Mouse (Mus musculus): ENCODE results near the gene Tubgcp6. TPM values are rescaled to one million over a fixed set of nuclear protein-coding genes. Genes with fewer than 3 reads are reported as not detected.
A peak's percentile ranks its signal among the peaks of the same experiment; 100 is the strongest.

Tubgcp6 gene
- total RNA-seq, 2 experiments from 2014 or later: 34.7 to 35.3 TPM

- intact Hi-C loops (cut with DNase I): no loop called here
- no peak for TF ChIP-seq CTCF (IDR thresholded peaks at IDR 0.05)
Measured at GRCm38 (mm10) chr15:89092181-89092580, 30.7 kb downstream of the Tubgcp6 start.

GRCm38 (mm10) chr15:89090662-89091061 is 32.2 kb downstream of the Tubgcp6 start:
- no peak for TF ChIP-seq CTCF (IDR thresholded peaks at IDR 0.05)
- H3K4me3 ChIP-seq: no peak overlapping the region
- no peak overlapping the region for H3K27ac ChIP-seq
- intact Hi-C loops (cut with DNase I): no loop called here
- DNase-seq (ENCODE audit: extremely low spot score in 1 of 2, low spot score in 2 of 2): no peak

More at GRCm38 (mm10) chr15:89092181-89092580, 30.7 kb downstream of the Tubgcp6 start:
- H3K4me3 ChIP-seq: no peak overlapping the region
- no peak overlapping the region; the same call in 1 of the 2 replicates for H3K27ac ChIP-seq
- no peak for DNase-seq (ENCODE audit: extremely low spot score in 1 of 2, low spot score in 2 of 2)

- DNase-seq (ENCODE audit: extremely low spot score in 1 of 2, low spot score in 2 of 2): peak in 1 of 2 experiments; percentile 43
- H3K4me3 ChIP-seq: peak overlapping the region; percentile 71
- peak overlapping the region; percentile 91 for H3K27ac ChIP-seq
- intact Hi-C loops (cut with DNase I): no loop called here
- no peak for TF ChIP-seq CTCF (IDR thresholded peaks at IDR 0.05)
Measured at GRCm38 (mm10) chr15:89089248-89090051, 33.5 kb downstream of the Tubgcp6 start.

GRCm38 (mm10) chr15:89088607-89089247 is 34.2 kb downstream of the Tubgcp6 start, which contains the start of gene Selenoo:
Gene Selenoo, plus strand, starts transcription at chr15:89089084.
- intact Hi-C loops (cut with DNase I): no loop called here
- TF ChIP-seq CTCF (IDR thresholded peaks at IDR 0.05): no peak
- peak; percentile 89 to 90 for DNase-seq (ENCODE audit: extremely low spot score in 1 of 2, low spot score in 2 of 2)
- H3K27ac ChIP-seq: peak within 1 kb of the TSS; percentile 91
- H3K4me3 ChIP-seq: peak within 1 kb of the TSS; percentile 71

GRCm38 (mm10) chr15:89084826-89085225 is 38.1 kb downstream of the Tubgcp6 start:
- Histone ChIP-seq H3K4me3 (no peak overlapping the region), H3K27ac (no peak overlapping the region)
- intact Hi-C loops (cut with DNase I): no loop called here
- no peak for DNase-seq (ENCODE audit: extremely low spot score in 1 of 2, low spot score in 2 of 2)
- no peak for TF ChIP-seq CTCF (IDR thresholded peaks at IDR 0.05)

GRCm38 (mm10) chr15:89083906-89084305 is 39.0 kb downstream of the Tubgcp6 start:
- no peak for TF ChIP-seq CTCF (IDR thresholded peaks at IDR 0.05)
- H3K27ac ChIP-seq: no peak overlapping the region
- no peak overlapping the region for H3K4me3 ChIP-seq
- intact Hi-C loops (cut with DNase I): no loop called here
- no peak for DNase-seq (ENCODE audit: extremely low spot score in 1 of 2, low spot score in 2 of 2)

GRCm38 (mm10) chr15:89078208-89078836 is 44.6 kb downstream of the Tubgcp6 start:
- no peak for DNase-seq (ENCODE audit: extremely low spot score in 1 of 2, low spot score in 2 of 2)
- intact Hi-C loops (cut with DNase I): loop anchor here (5.0 to 10.0 kb wide), 2 partner anchors 144 to 251 kb away; no protein-coding TSS in a partner anchor
- Histone ChIP-seq H3K27ac (no peak overlapping the region), H3K4me3 (0 out of 2 replicates have a peak overlapping the region, but pooled peaks have one; percentile 6)
- TF ChIP-seq CTCF (IDR thresholded peaks at IDR 0.05): no peak

GRCm38 (mm10) chr15:89076156-89076731 is 46.7 kb downstream of the Tubgcp6 start:
- peak overlapping the region; percentile 84 for H3K27ac ChIP-seq
- peak in 1 of 2 experiments; percentile 47 for DNase-seq (ENCODE audit: extremely low spot score in 1 of 2, low spot score in 2 of 2)
- TF ChIP-seq CTCF (IDR thresholded peaks at IDR 0.05): no peak
- peak overlapping the region; percentile 83 for H3K4me3 ChIP-seq
- intact Hi-C loops (cut with DNase I): loop anchor here (5.0 to 10.0 kb wide), 2 partner anchors 141 to 249 kb away; no protein-coding TSS in a partner anchor

GRCm38 (mm10) chr15:89075478-89076147 is 47.3 kb downstream of the Tubgcp6 start:
- peak; percentile 79 to 88 for DNase-seq (ENCODE audit: extremely low spot score in 1 of 2, low spot score in 2 of 2)
- Histone ChIP-seq H3K4me3 (peak overlapping the region; percentile 83), H3K27ac (peak overlapping the region; percentile 94)
- no peak; the same call in 1 of the 2 replicates for TF ChIP-seq CTCF (IDR thresholded peaks at IDR 0.05)
- intact Hi-C loops (cut with DNase I): loop anchor here (5.0 to 10.0 kb wide), 2 partner anchors 141 to 248 kb away; no protein-coding TSS in a partner anchor

- TF ChIP-seq CTCF (IDR thresholded peaks at IDR 0.05): no peak
- no peak for DNase-seq (ENCODE audit: extremely low spot score in 1 of 2, low spot score in 2 of 2)
- Histone ChIP-seq H3K4me3 (peak within 1 kb of the TSS; percentile 83), H3K27ac (peak within 1 kb of the TSS; percentile 94)
- intact Hi-C loops (cut with DNase I): loop anchor here (5.0 to 10.0 kb wide), 2 partner anchors 140 to 248 kb away; no protein-coding TSS in a partner anchor
Measured at GRCm38 (mm10) chr15:89074613-89075477, 48.1 kb downstream of the Tubgcp6 start, which contains the start of gene Trabd. Gene Trabd, plus strand, starts transcription at chr15:89075124.
